Mouse (Mus musculus) gastrocnemius, postnatal 4 days (tissue): Measurements from ENCODE around the gene Zfp78. TPM values are rescaled to one million over a fixed set of nuclear protein-coding genes. Genes with fewer than 3 reads are reported as not detected.
"Not testable (repeated sequence)": the region's sequence is repeated elsewhere in the genome, so short reads cannot be mapped to it uniquely, and the experiment has no call there.

Experiments used
- DNase-seq, 2 experiments: peaks; one replicate each; pipeline ENCODE4 v3.0.0; 2021 to 2022; ENCODE audit warnings: low spot score in 2 of 2, mixed read lengths in 2 of 2
- long read RNA-seq, 2 experiments: library from polyadenylated mRNA; stranded (forward); transcript quantifications; one replicate each; pipeline ENCODE4 v2.0.0; 2021
- total RNA-seq, 2 experiments: library from RNA; stranded (reverse); gene quantifications; 2 replicates each; pipeline ENCODE4 v1.2.3; 2021

Zfp78 gene
- total RNA-seq, result 1 to 10 TPM; 1.8 to 2.0 TPM
- long read RNA-seq, experiment 1, partial matches to known transcripts, result 0 of 1 reads
- long read RNA-seq, experiment 1, other reads (novel, unspliced or antisense), result 1 of 1 reads
- long read RNA-seq, experiment 2, partial matches to known transcripts, result 0 of 4 reads
- long read RNA-seq, experiment 2, other reads (novel, unspliced or antisense), result 1 of 4 reads

DNA sequence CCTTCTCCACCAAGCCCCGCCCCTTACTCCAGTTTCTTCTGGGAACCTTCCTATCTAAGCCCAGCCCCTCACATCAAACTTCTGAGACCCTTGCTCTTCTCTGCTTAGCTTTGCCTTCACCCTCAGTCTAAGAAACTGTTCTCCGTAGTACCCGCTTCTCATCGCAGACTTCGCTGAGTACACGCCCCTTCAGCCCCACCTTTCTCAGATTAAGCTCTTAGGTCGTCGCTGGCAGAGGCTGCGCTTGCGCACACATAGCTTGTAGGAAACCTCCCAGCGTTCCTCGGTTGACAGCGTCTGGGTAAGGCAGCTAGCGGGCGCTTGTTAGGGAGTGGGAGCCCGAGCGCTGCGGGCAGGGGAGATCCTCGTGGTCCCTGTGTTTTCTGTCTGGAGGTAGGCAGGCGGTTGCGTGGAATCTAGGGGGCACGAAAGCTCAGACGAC is at the start of gene Zfp78:
Zfp78 (plus strand) TSS at position 234 of the 442 bp plus-strand sequence.
- peak; percentile 31 to 69 for DNase-seq

- DNase-seq, result no peak
Observed at GRCm38 (mm10) chr7:6330458-6331232, 32.4 kb upstream of the Zfp78 start.

DNA sequence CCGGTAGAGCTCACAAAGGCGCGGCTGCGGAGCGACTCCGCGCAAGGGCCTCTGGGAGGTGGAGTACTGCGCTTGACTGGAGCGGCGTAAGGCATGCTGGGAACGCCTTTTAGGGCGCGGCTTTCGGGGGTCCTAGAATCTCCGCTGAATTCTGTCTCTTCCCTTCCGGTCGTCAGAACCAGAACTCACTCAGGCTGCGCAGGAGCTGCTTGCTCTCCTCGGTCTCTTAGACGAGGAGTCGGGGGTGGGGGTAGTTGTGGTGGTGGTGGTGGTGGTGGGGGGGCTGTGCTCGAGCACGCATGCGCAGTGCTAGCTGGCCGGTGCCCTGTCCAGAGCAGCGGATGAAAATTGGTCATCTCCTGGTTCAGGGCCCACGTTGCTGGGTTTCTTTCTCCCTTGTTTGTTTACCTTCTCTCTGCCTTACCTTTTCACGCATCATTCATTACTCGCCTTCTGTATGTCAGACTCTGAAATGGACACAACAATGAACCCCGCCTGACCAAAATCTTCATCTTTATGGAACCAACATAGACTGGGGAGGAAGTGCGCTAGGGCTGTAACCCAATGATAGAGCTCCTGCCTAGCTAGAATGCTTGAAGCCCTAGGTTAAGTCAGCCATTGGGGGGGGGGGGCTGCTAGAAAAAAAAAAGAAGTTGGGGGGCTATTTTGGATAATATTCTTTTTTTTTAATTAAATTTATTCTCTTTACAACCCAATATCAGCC is 31.7 kb upstream of the Zfp78 start, which contains the start of gene Zfp583:
Zfp583 (minus strand) TSS at position 53 of the 724 bp plus-strand sequence.
- DNase-seq, result peak; percentile 55 to 79

DNA sequence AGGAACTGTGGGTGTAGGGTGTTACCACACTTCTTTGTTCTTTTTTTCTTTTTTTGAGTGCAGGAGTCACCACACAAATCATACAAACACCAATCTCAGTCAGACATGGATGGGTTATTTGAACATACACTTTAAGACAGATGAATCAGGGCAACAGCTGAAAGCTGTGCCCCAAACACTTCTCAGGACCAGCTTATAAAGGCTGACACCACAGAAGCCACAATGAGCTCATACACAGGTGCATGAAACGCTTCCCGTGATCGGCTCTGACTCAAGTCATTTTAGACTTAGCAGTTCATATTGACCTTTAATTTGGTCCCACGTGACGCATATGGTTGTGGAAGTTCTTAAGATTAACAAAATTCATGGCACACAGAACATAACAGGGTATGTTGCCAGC is 23.2 kb upstream of the Zfp78 start:
- DNase-seq, result no peak

GRCm38 (mm10) chr7:6343501-6344071 is 19.5 kb upstream of the Zfp78 start, which contains the start of gene Gm3854:
TSS of gene Gm3854 (plus strand) at chr7:6343759.
- DNase-seq, result peak in 1 of 2 experiments; percentile 24

DNA sequence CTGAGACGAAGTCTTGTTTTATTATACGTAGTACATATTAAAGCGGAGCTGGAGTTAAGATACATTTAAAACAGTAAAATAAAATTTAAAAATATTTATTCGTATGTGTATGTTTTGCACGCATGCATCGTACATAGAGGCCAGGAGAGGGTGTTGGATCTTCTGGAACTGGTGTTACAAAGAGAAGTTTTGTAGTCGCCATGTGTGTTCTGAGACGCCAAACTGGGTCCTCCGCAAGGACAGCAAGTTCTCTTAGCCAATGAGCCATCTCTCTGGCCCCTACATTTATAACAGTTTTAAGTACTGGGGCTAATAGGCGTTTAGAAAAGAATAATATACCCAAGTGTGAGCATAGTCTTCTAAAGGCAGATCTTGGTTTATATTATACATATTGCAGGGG is 19.0 kb upstream of the Zfp78 start:
- DNase-seq, result no peak

DNA sequence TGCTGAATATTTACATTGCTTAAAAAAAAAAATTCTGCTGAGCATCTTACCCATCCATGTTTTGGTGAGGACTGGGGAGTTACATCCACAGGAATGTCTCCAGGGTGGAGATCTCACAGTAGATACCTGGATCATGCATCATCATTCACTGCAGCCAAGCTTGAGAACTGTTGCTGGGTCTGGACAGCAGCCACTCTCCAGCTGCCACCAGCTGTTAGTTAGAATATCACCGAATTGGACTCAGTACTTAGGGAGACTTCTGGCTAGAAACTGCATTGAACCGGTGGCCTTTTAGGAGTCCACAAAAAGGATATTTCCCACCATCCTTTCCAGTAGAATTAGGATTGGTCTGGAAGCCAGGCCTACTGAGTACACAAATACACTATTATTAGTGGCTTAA is 5.0 kb upstream of the Zfp78 start:
- no peak for DNase-seq

DNA sequence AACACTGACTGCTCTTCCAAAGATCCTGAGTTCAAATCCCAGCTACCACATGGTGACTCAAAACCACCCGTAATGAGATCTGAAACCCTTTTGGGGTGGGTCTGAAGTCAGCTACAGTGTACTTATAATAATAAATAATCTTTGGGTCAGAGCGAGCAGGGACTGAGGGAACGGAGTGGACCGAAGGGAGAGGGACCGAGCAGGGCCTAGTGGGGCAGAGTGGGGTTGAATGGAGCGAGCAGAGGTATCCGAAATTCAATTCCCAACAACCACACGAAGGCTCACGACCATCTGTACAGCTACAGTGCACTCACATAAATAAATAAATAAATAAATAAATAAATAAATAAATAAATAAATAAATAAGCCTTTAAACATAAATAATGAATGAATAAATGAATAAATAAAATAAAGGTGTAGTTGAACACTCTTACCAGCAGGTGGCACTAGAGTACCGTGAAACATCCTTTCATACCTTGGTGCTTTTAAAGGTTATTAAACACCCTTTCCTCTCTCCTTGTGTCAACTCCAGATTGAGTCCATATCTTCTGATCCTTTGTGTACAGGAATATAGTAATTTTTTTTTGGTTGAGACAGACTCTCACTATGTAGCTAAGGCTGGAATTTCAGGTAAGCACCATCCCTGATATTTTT is 4.0 kb upstream of the Zfp78 start:
- no peak for DNase-seq

GRCm38 (mm10) chr7:6360477-6361060 is 2.5 kb upstream of the Zfp78 start:
- no peak for DNase-seq

DNA sequence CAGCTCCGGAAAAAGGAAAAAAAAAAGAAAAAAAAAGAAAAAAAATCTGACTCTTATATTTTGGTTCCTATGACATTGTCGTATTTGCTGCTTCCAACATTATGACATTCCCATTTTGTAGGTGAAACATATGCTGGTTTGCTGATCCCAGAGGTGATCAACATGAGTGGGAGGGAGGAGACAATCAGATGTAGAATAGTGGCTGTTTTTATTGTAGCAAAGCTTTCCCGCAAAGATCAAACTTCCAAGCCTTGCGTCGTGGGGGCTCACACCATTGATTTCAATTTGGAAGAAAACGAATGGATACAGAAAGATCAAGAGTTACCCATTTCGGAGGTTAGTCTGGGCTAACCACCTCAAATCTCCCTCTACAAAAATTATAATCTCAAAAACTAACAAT is 1.3 kb upstream of the Zfp78 start:
- DNase-seq, result no peak

DNA sequence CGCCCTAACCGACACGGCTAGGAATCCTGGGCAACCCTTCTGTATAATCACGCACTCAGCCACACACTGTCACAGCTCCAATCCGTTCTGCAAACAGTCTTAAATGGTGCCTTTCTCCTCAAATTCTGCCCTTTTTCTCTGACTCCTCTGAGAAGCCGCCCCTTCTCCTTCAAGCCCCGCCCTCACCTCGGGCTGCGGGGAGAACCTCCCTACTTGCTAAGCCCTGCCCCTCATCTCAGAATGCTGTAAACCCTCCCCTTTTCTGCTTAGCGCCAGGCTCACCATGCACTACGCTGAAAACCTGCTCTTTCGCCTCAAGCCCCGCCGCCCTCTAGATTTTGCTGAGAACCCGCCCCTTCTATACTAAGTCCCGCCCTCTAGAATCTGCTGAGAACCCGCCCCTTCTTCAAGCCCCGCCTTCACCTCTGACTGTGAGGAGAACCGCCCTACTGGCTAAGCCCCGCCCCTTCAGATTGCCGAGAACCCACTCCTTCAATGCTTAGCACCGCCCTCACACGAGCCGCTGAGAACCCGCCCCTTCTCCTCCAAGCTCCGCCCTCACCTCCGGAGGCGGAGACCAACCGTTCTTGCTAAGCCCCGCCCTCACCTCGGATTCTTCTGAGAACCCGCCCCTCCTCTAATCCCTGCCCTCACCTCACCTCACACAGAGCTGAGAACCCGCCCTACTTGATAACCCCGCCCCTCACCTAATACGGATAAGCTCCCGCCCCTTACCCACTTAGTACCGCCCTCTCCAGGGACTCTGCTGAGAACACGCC is 623 bp upstream of the Zfp78 start:
- DNase-seq, result peak; percentile 79 to 93

- no peak for DNase-seq
Observed at GRCm38 (mm10) chr7:6364761-6365160, 1.7 kb downstream of the Zfp78 start.

DNA sequence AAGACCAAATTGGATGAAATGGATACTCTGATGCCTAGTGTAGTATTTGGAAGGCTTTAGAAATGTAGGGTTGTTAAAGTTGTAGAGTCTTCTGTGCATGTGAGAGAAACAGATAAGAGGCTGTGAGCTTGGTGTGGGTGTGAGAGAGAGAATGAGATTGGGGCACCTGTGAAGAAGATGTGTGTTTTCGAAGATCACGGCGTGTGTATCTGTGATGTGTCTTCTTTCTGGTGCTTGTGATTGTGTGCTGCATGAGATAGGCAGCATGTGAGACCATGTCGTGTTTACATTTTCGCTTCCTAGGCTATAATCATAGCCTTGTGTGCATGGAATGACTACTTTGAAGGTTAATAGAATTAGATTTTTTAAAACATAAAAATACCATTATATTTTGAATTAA is 4.1 kb downstream of the Zfp78 start:
- DNase-seq, result no peak

DNA sequence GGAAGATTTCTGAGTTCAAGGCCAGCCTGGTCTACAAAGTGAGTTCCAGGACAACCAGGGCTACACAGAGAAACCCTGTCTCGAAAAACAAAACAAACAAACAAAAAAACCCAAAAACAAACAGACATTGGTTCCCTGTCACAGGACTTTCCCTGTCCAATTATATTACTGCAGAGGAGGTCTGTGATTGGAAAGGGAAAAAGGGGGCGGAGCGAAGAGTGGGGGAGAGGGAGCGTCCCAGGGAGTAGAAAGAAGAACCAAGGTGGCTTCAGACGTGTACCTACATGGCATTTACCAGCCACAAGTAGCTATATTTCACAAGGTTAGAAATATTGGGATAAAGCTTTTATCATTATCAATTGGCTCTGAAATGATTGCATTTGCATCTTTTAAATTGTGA is 5.1 kb downstream of the Zfp78 start:
- DNase-seq, result not testable (repeated sequence)

DNA sequence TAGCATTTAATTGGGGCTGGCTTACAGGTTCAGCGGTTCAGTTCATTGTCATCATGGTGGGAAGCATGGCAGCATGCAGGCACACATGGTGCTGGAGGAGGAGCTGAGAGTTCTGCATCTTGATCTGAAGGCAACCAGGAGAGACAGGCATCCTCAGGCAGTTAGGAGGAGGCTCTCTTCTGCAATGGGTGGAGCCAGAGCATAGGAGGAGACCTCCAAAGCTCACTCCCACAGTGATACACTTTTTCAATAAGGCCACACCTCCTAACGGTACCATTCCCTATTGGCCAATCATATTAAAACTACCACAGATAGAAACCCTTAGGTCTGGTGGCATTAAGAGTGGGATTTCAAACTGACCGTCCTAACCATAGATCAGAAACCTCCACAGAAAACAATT is 6.4 kb downstream of the Zfp78 start:
- no peak for DNase-seq

GRCm38 (mm10) chr7:6372993-6373392 is 9.9 kb downstream of the Zfp78 start:
- no peak for DNase-seq

- no peak for DNase-seq
Observed at GRCm38 (mm10) chr7:6378441-6378840, 15.4 kb downstream of the Zfp78 start.

GRCm38 (mm10) chr7:6381431-6381830 is 18.4 kb downstream of the Zfp78 start:
- no peak for DNase-seq

- DNase-seq, result peak; percentile 82 to 93
Observed at GRCm38 (mm10) chr7:6383044-6383455, 20.0 kb downstream of the Zfp78 start, which contains the start of gene Zfp28. TSS of gene Zfp28 (plus strand) at chr7:6383295.

DNA sequence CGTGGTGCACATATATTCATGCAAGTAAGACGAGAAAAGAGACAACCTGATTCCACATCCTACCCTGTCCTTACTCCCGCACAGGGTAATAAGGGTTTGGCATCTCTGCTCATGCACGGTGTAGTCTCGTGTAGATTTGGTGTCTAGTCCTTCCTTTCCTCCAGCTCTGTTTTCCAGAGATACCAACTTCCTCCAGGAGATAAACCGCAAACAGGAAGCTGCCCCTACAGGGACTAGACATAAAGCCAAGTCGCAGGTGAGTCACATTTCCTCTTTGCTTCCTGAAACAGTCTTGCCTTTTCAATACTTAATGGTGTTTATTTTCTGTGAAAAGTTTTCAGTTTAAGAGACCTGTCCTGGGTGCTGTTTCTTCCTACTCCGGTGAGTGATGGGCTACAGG is 20.9 kb downstream of the Zfp78 start:
- no peak for DNase-seq
